Mouse (Mus musculus) hindbrain, embryonic 14.5 days (tissue): ENCODE results near the gene Cdkl4. TPM values are rescaled to one million over a fixed set of nuclear protein-coding genes. Genes with fewer than 3 reads are reported as not detected.

ENCODE experiments used
- ATAC-seq: fragments of 200-750 bp; cut with Nextera tagmentation; 2 replicates; pipeline ENCODE4 v1.8.0; 2017; ENCODE audit warnings: moderate number of reproducible peaks, mild to moderate bottlenecking, moderate TSS enrichment, moderate library complexity; ENCODE audit not compliant: low FRiP score
- DNase-seq: peaks from one replicate; pipeline ENCODE4 v3.0.0-alpha.2; 2015; ENCODE audit warnings: low spot score
- H3K27ac ChIP-seq: fragments of 300-500 bp; sonication (generic); 2 replicates; pipeline ENCODE4 v1.5.1; 2014; ENCODE audit warnings: mild to moderate bottlenecking, moderate library complexity
- H3K27me3 ChIP-seq: fragments of 300-500 bp; sonication (generic); 2 replicates; pipeline ENCODE4 v1.6.1; 2014; ENCODE audit warnings: mild to moderate bottlenecking, low read length, mixed read lengths; ENCODE audit not compliant: control insufficient read depth, insufficient read depth
- H3K36me3 ChIP-seq: fragments of 300-500 bp; sonication (generic); replicated peaks from 2 replicates; pipeline ENCODE4 v1.6.1; 2014; ENCODE audit not compliant: control insufficient read depth, insufficient read depth
- H3K4me1 ChIP-seq: fragments of 300-500 bp; sonication (generic); replicated peaks from 2 replicates; pipeline ENCODE4 v1.6.1; 2014; ENCODE audit warnings: antibody characterized with exemption, low read length, mixed read lengths; ENCODE audit not compliant: control insufficient read depth, insufficient read depth
- H3K4me2 ChIP-seq: fragments of 300-500 bp; sonication (generic); replicated peaks from 2 replicates; pipeline ENCODE4 v1.6.1; 2014; ENCODE audit warnings: mild to moderate bottlenecking, moderate library complexity
- H3K4me3 ChIP-seq: fragments of 300-500 bp; sonication (generic); replicated peaks from 2 replicates; pipeline ENCODE4 v1.5.1; 2014; ENCODE audit warnings: mild to moderate bottlenecking, low read length
- H3K9ac ChIP-seq: fragments of 300-500 bp; sonication (generic); 2 replicates; pipeline ENCODE4 v1.6.1; 2014
- H3K9me3 ChIP-seq: fragments of 300-500 bp; sonication (generic); 2 replicates; pipeline ENCODE4 v1.6.1; 2016; ENCODE audit warnings: low read length; ENCODE audit not compliant: control insufficient read depth
- WGBS: fragments of 180-500 bp; shearing (Covaris S2); extraction: QIAGEN DNeasy Blood & Tissue Kit; methylation state at CpG from one replicate; pipeline ENCODE4 v1.1.7; 2014; 5-methylcytosine and 5-hydroxymethylcytosine counted together
- polyA plus RNA-seq: library from polyadenylated mRNA; unstranded; fragments of >200 nt; fragmentation: Nextera tagmentation; extraction: Ambion mirVana; gene quantifications from 2 replicates; pipeline ENCODE4 v1.2.1, GENCODE M21; 2014

Gene Cdkl4
- polyA plus RNA-seq, 1 experiment from 2014 or later, result 7.3 TPM

- H3K4me2 ChIP-seq, result no peak overlapping the region
- no peak overlapping the region for H3K9ac ChIP-seq
- no peak for ATAC-seq
- WGBS, result 69% methylated on average over 14 of the region's 14 CpGs
- no peaks in the 10 kb centered on the region for H3K36me3 ChIP-seq
- no peaks in the 10 kb centered on the region for H3K9me3 ChIP-seq
- no peaks in the 10 kb centered on the region for H3K27me3 ChIP-seq
- no peak for DNase-seq
- H3K4me1 ChIP-seq, result peaks cover 4% of the 10 kb centered on the region; the same call in 1 of the 2 replicates
- no peak overlapping the region for H3K4me3 ChIP-seq
- no peak overlapping the region for H3K27ac ChIP-seq
Observed at GRCm38 (mm10) chr17:80558583-80558982, 19.0 kb downstream of the Cdkl4 start.

GRCm38 (mm10) chr17:80557461-80557860, 20.2 kb downstream of the Cdkl4 start:
- H3K27me3 ChIP-seq, result no peaks in the 10 kb centered on the region
- H3K27ac ChIP-seq, result no peak overlapping the region
- no peaks in the 10 kb centered on the region for H3K36me3 ChIP-seq
- H3K4me1 ChIP-seq, result peaks cover 4% of the 10 kb centered on the region; the same call in 1 of the 2 replicates
- ATAC-seq, result no peak
- DNase-seq, result no peak
- no peak overlapping the region for H3K4me3 ChIP-seq
- H3K9me3 ChIP-seq, result no peaks in the 10 kb centered on the region
- WGBS, result 98% methylated on average over 5 of the region's 5 CpGs
- no peak overlapping the region for H3K9ac ChIP-seq
- H3K4me2 ChIP-seq, result no peak overlapping the region

- Histone ChIP-seq H3K36me3 (no peaks in the 10 kb centered on the region), H3K4me2 (peak overlapping the region; percentile 56), H3K27ac (peak overlapping the region; percentile 91), H3K9me3 (no peaks in the 10 kb centered on the region), H3K9ac (peak overlapping the region; percentile 71), H3K4me1 (peaks cover 4% of the 10 kb centered on the region; the same call in 1 of the 2 replicates), H3K27me3 (no peaks in the 10 kb centered on the region), H3K4me3 (peak overlapping the region; percentile 61)
- DNase-seq (peak; percentile 93), ATAC-seq (peak; percentile 89)
- 3% methylated on average over 35 of the region's 35 CpGs for WGBS
Observed at GRCm38 (mm10) chr17:80553318-80554270, 24.0 kb downstream of the Cdkl4 start.

GRCm38 (mm10) chr17:80552653-80553052, 25.0 kb downstream of the Cdkl4 start:
- Histone ChIP-seq H3K9me3 (no peaks in the 10 kb centered on the region), H3K36me3 (no peaks in the 10 kb centered on the region), H3K9ac (no peak overlapping the region), H3K4me2 (peak overlapping the region; percentile 56; the same call in 1 of the 2 replicates), H3K27ac (no peak overlapping the region), H3K4me3 (no peak overlapping the region), H3K4me1 (peaks cover 4% of the 10 kb centered on the region; the same call in 1 of the 2 replicates), H3K27me3 (no peaks in the 10 kb centered on the region)
- no peak for ATAC-seq
- DNase-seq, result no peak
- WGBS, result 80% methylated on average over 4 of the region's 4 CpGs

DNA sequence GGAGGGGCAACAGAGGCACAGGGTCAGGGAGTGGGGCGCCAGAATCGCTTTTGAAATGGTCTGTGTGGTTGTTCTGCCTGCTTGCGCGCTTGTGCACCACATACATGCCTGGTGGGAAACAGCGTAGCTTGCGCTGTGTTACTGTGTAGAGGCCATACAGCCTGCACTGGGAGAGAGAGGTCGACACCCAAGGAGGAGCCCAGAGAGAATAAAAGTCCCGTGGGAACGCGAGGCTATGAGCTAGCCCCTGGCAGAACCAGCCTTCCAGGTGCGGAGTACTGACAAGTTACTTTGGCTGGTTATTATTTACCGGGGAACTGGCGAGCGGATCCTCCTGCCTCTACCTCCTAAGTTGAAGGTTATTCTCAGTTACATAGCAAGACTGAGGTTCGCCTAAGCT, 26.6 kb downstream of the Cdkl4 start:
- Histone ChIP-seq H3K9me3 (no peaks in the 10 kb centered on the region), H3K4me1 (peaks cover 4% of the 10 kb centered on the region; the same call in 1 of the 2 replicates), H3K9ac (no peak overlapping the region), H3K27me3 (no peaks in the 10 kb centered on the region), H3K4me2 (no peak overlapping the region), H3K27ac (no peak overlapping the region), H3K36me3 (no peaks in the 10 kb centered on the region), H3K4me3 (no peak overlapping the region)
- ATAC-seq (no peak), DNase-seq (no peak)
- 83% methylated on average over 15 of the region's 15 CpGs for WGBS

GRCm38 (mm10) chr17:80546846-80547245, 30.8 kb downstream of the Cdkl4 start:
- H3K27ac ChIP-seq, result no peak overlapping the region
- no peaks in the 10 kb centered on the region for H3K9me3 ChIP-seq
- 98% methylated on average over 2 of the region's 2 CpGs for WGBS
- H3K4me1 ChIP-seq, result no peaks in the 10 kb centered on the region
- H3K36me3 ChIP-seq, result no peaks in the 10 kb centered on the region
- DNase-seq (no peak), ATAC-seq (no peak)
- H3K4me2 ChIP-seq, result no peak overlapping the region
- no peak overlapping the region for H3K9ac ChIP-seq
- no peak overlapping the region for H3K4me3 ChIP-seq
- no peaks in the 10 kb centered on the region for H3K27me3 ChIP-seq

- H3K27me3 ChIP-seq, result no peaks in the 10 kb centered on the region
Observed at GRCm38 (mm10) chr17:80546227-80546626, 31.4 kb downstream of the Cdkl4 start.

GRCm38 (mm10) chr17:80543646-80544045, 34.0 kb downstream of the Cdkl4 start:
- Histone ChIP-seq H3K9ac (no peak overlapping the region), H3K4me1 (no peaks in the 10 kb centered on the region)
- 89% methylated on average over 20 of the region's 20 CpGs for WGBS

More at GRCm38 (mm10) chr17:80546227-80546626, 31.4 kb downstream of the Cdkl4 start:
- Histone ChIP-seq H3K4me2 (no peak overlapping the region), H3K4me1 (no peaks in the 10 kb centered on the region), H3K9me3 (no peaks in the 10 kb centered on the region), H3K36me3 (no peaks in the 10 kb centered on the region), H3K27ac (no peak overlapping the region), H3K4me3 (no peak overlapping the region), H3K9ac (no peak overlapping the region)
- ATAC-seq, result no peak
- no peak for DNase-seq
- 94% methylated on average over 8 of the region's 8 CpGs for WGBS

GRCm38 (mm10) chr17:80537136-80537535, 40.5 kb downstream of the Cdkl4 start:
- Histone ChIP-seq H3K4me1 (no peaks in the 10 kb centered on the region), H3K27ac (no peak overlapping the region), H3K9ac (no peak overlapping the region), H3K36me3 (no peaks in the 10 kb centered on the region), H3K4me3 (no peak overlapping the region), H3K27me3 (no peaks in the 10 kb centered on the region), H3K4me2 (no peak overlapping the region), H3K9me3 (no peaks in the 10 kb centered on the region)
- no peak for DNase-seq
- WGBS, result 52% methylated on average over 6 of the region's 6 CpGs
- ATAC-seq, result no peak

More at GRCm38 (mm10) chr17:80543646-80544045, 34.0 kb downstream of the Cdkl4 start:
- Histone ChIP-seq H3K27me3 (no peaks in the 10 kb centered on the region), H3K27ac (no peak overlapping the region), H3K9me3 (no peaks in the 10 kb centered on the region), H3K36me3 (no peaks in the 10 kb centered on the region), H3K4me2 (no peak overlapping the region), H3K4me3 (no peak overlapping the region)
- DNase-seq (no peak), ATAC-seq (no peak)
